30 mouse cellular contexts compared by ENCODE assay signal in genomic region chr2:131084206-131084605, GRCm38 (mm10). TPM values are rescaled to one million over a fixed set of nuclear protein-coding genes. Genes with fewer than 3 reads are reported as not detected.
"Had no signal": no experiment of that assay in that cellular context is flagged by ENCODE, and none has a peak within 500 bp of the region (broad histone marks: within the 10 kb centered on the region; RNA-seq: fewer than 3 reads in every experiment).

No protein-coding gene starts in this region.

- H3K9me3 ChIP-seq: heart, embryonic 13.5 days; heart, embryonic 15.5 days; hindbrain, embryonic 13.5 days; hindbrain, embryonic 15.5 days; limb, embryonic 13.5 days; limb, embryonic 15.5 days; liver, embryonic 12.5 days had no signal

- H3K4me1 ChIP-seq: heart, embryonic 13.5 days; heart, embryonic 15.5 days; hindbrain, embryonic 13.5 days; hindbrain, embryonic 15.5 days; limb, embryonic 13.5 days had no signal

- H3K4me2 ChIP-seq: heart, embryonic 11.5 days; heart, embryonic 13.5 days; heart, embryonic 15.5 days; hindbrain, embryonic 13.5 days; hindbrain, embryonic 15.5 days; limb, embryonic 13.5 days; limb, embryonic 15.5 days; liver, embryonic 12.5 days had no signal

- H3K27ac ChIP-seq: heart, adult 2 months; heart, embryonic 13.5 days; heart, embryonic 15.5 days; hindbrain, embryonic 13.5 days; hindbrain, embryonic 15.5 days; hindbrain, postnatal 0 days; limb, embryonic 13.5 days; limb, embryonic 15.5 days; liver, embryonic 12.5 days; liver, embryonic 14.5 days had no signal

- H3K27me3 ChIP-seq: hindbrain, embryonic 13.5 days; hindbrain, embryonic 15.5 days; limb, embryonic 15.5 days had no signal

- ATAC-seq: hindbrain, postnatal 0 days; intestine, embryonic 16.5 days; liver, embryonic 12.5 days had no signal

- H3K9ac ChIP-seq: heart, embryonic 13.5 days; heart, embryonic 15.5 days; hindbrain, embryonic 13.5 days; hindbrain, embryonic 15.5 days; limb, embryonic 13.5 days; limb, embryonic 15.5 days; liver, embryonic 12.5 days; liver, embryonic 14.5 days had no signal

- H3K4me3 ChIP-seq: heart, adult 2 months; heart, embryonic 13.5 days; heart, embryonic 15.5 days; hindbrain, embryonic 13.5 days; hindbrain, embryonic 15.5 days; limb, embryonic 13.5 days; limb, embryonic 15.5 days; liver, embryonic 12.5 days had no signal

- DNase-seq: gastrocnemius, postnatal 14 days; gastrocnemius, postnatal 36 days; heart, adult 11 months; heart, adult 2 months; heart, postnatal 14 days; heart, postnatal 36 days; kidney, adult 18-20 months; layer of hippocampus, adult 9-11 months; layer of hippocampus, postnatal 36 days; left cerebral cortex, postnatal 4 days had no signal

- H3K36me3 ChIP-seq: heart, embryonic 13.5 days; heart, embryonic 15.5 days; hindbrain, embryonic 13.5 days; hindbrain, embryonic 15.5 days; limb, embryonic 13.5 days; limb, embryonic 15.5 days; liver, embryonic 12.5 days had no signal

RNA-seq across cellular contexts. Expression of gene Gm11037, which starts 49.1 kb away (rescaled TPM):
- polyA plus RNA-seq: gonadal fat pad, adult 2 months; heart, adult 2 months; heart, embryonic 11.5 days; heart, embryonic 13.5 days; heart, embryonic 15.5 days; heart, postnatal 0 days; hindbrain, embryonic 11.5 days; hindbrain, embryonic 13.5 days; hindbrain, embryonic 15.5 days; hindbrain, postnatal 0 days; intestine, embryonic 14.5 days; intestine, embryonic 16.5 days; kidney, embryonic 14.5 days; kidney, embryonic 16.5 days; large intestine, adult 2 months; limb, embryonic 11.5 days; limb, embryonic 13.5 days; limb, embryonic 15.5 days; liver, adult 2 months; liver, embryonic 12.5 days; liver, embryonic 14.5 days had no signal
